Mouse (Mus musculus) brain, embryonic 14.5 days (tissue): Measurements from ENCODE around the gene Scfd2. TPM values are rescaled to one million over a fixed set of nuclear protein-coding genes. Genes with fewer than 3 reads are reported as not detected.

Experiments used
- DNase-seq: peaks from one replicate; pipeline ENCODE4 v3.0.0-alpha.2; 2011; ENCODE audit warnings: low read depth
- CTCF ChIP-seq: fragments of 200-500 bp; IDR thresholded peaks from 2 replicates; pipeline ENCODE4 v1.5.1; 2012; ENCODE audit warnings: inconsistent platforms, mild to moderate bottlenecking, moderate library complexity, borderline replicate concordance; ENCODE audit not compliant: insufficient read depth, insufficient read length; ENCODE audit errors: extremely low read depth
- POLR2A ChIP-seq: fragments of 200-500 bp; IDR thresholded peaks from 2 replicates; pipeline ENCODE4 v1.6.1; 2012; ENCODE audit warnings: mild to moderate bottlenecking, inconsistent platforms, borderline replicate concordance; ENCODE audit not compliant: poor library complexity, insufficient read depth, insufficient read length, severe bottlenecking; ENCODE audit errors: extremely low read depth
- polyA plus RNA-seq: library from polyadenylated mRNA; depleted of rRNA; stranded (reverse); fragments of >200 nt; gene quantifications from 2 replicates; pipeline ENCODE4 v1.2.3, GENCODE M21; 2012

Gene Scfd2
- polyA plus RNA-seq, 1 experiment, result 15.4 TPM

DNA sequence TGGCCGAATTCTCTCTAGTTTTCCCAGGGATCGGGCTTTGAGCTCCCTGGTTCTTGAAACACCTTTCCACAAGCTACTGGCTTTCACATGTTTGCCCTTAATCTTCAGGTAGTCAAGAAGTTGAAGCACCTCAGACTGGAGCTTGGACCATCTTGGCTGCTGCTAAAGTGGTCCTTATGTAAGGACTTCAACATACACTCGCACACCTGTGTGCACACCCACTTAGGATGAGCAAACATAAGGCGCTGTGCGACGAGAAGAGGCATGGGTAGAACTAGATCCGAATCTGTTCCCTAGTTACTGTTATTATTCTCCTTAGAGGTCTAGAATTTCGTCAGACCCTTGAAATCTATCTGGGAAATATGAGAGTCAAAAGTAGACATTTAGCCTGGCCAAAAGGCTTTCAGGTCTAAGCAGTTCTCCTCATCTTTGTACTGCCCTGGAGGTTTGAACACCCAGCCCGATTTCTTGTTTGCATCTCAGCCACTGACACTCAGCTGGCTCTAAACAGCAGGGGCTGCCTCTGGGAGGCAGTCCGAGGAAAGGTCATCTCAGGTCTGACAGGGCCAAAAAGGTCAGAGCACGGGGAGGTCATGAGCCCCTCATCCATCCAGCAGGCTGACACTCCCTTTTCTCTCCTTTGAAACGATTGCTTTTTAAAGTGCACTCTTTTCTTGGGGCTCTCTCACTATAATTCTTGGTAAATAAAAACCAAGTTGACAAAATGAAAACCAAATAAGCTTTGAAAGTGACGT lies 290.5 kb downstream of the Scfd2 start:
- DNase-seq, result no peak

GRCm38 (mm10) chr5:74240298-74240697 lies 291.3 kb downstream of the Scfd2 start:
- TF ChIP-seq CTCF (no peak), POLR2A (no peak)
- no peak for DNase-seq

More for the DNA sequence above, 290.5 kb downstream of the Scfd2 start:
- TF ChIP-seq POLR2A (no peak), CTCF (no peak)

GRCm38 (mm10) chr5:74239369-74239768 lies 292.2 kb downstream of the Scfd2 start:
- TF ChIP-seq POLR2A, result no peak
- TF ChIP-seq CTCF, result no peak
- DNase-seq, result no peak

GRCm38 (mm10) chr5:74233808-74234207 lies 297.8 kb downstream of the Scfd2 start:
- TF ChIP-seq CTCF (no peak), POLR2A (no peak)

DNA sequence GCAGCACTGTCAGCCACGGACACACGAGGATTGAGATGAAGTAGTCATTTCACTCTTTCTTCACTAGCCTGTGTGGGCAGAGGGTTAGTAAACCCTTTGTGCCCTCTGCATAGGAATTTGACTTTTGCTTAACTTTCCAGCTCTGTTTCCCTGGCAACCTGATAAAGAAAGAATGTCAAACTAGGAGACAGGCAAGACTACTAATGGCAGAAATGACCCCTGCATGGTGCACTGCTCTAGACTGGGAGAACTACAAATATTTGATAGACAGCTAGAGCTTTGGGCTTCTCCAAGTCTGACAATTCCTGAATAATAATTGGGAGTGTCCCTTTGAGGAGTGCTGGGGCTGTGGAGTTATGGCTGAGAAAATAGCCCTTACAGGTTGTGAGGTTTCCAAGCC lies 301.0 kb downstream of the Scfd2 start:
- TF ChIP-seq CTCF (no peak), POLR2A (no peak)
- no peak for DNase-seq

More at GRCm38 (mm10) chr5:74233808-74234207, 297.8 kb downstream of the Scfd2 start:
- DNase-seq, result no peak

- DNase-seq, result no peak
- TF ChIP-seq POLR2A (no peak), CTCF (no peak)
Measured at GRCm38 (mm10) chr5:74229775-74230413, 301.7 kb downstream of the Scfd2 start.

DNA sequence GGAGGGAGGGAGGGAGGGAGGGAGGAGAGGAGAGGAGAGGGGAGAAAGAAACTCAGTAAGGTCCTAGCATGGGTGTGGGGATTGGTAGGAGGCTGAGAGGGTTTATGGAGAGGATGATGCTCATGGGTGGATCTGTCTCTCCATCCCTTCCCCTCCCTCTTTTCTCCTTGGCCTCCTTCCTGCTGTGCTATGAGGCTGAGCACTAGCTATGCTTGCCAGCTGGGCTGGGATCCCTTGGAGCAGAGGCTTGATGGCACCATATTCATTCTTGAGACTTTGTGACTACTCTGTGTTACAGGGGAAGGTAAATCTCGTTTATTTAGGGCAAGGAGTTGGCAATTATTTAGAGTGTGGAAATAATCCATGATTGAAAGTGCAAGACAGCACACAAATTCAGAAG lies 302.6 kb downstream of the Scfd2 start:
- TF ChIP-seq CTCF (no peak), POLR2A (no peak)
- peak; percentile 64 for DNase-seq

DNA sequence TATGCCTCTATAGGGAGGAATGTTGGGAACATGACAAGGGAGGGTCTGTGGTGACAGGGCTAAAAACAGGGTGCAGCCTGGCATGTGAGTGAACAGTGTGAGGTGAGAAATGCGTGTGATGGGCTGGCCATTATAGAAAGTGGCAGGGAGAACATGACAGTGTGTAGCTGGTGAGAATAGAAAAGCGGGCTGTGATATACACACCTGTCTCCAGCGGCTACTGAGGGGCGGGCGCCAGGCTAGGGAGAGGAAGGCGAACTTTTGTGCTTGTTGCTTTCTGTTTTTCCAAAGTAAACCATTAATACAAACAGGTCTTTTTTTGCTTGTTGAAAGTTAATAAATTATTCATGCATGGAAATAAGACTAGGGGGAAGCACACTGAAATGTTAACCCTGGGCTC lies 304.2 kb downstream of the Scfd2 start:
- TF ChIP-seq POLR2A (no peak), CTCF (no peak)
- DNase-seq, result no peak

- TF ChIP-seq POLR2A (no peak), CTCF (no peak)
- no peak for DNase-seq
Measured at GRCm38 (mm10) chr5:74226183-74226582, 305.4 kb downstream of the Scfd2 start.

GRCm38 (mm10) chr5:74224480-74224879 lies 307.1 kb downstream of the Scfd2 start:
- DNase-seq, result no peak
- TF ChIP-seq POLR2A, result no peak
- no peak for TF ChIP-seq CTCF

DNA sequence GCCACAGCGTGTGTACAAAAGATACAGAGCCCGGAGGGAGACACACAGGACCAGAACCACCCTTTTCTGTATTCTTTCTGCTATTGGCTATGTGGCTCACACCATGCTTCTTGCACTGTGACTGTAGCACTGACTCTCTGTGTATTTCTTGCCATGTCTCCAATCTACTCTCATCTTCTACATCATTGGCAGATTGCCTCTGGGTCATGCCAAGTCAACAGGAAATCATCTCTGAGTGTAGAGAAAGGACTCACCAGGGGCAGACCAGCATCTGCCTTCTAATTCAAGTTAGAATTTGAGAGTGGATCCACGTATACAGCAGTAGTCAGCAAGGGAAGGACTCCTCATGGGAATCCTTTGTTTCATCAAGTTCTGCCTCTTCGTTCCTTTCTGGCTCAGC lies 308.9 kb downstream of the Scfd2 start:
- DNase-seq, result no peak
- TF ChIP-seq POLR2A (no peak), CTCF (no peak)

DNA sequence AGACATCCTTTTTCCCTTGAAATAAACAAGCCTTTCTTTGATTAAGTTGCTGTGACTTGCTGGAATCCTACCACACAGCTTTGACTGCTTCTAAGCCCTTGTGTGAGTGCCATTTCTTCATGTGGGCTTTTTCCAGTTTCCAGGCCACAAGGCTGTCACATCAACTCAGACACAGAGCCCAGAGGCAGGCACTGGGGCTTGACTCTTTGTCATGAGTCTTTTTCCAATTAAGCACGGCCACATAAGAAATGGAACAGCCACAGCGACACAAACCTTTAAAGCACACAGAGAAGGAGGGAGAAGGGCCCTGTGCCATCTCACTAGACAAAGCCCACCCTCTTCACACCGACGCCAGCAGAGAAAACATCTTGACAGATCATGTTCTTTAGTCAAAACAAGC lies 313.0 kb downstream of the Scfd2 start:
- no peak for DNase-seq
- TF ChIP-seq POLR2A, result no peak
- TF ChIP-seq CTCF, result no peak

- TF ChIP-seq CTCF (no peak), POLR2A (no peak)
- DNase-seq, result no peak
Measured at GRCm38 (mm10) chr5:74215125-74215524, 316.4 kb downstream of the Scfd2 start.
